Mouse (Mus musculus) urinary bladder, postnatal 4 days (tissue): ENCODE data around the gene Gucy2d.

ENCODE experiments used
- DNase-seq, 2 experiments: peaks; one replicate each; pipeline ENCODE4 v3.0.0; 2021 to 2022; ENCODE audit warnings: low spot score in 2 of 2

The Gucy2d gene

DNA sequence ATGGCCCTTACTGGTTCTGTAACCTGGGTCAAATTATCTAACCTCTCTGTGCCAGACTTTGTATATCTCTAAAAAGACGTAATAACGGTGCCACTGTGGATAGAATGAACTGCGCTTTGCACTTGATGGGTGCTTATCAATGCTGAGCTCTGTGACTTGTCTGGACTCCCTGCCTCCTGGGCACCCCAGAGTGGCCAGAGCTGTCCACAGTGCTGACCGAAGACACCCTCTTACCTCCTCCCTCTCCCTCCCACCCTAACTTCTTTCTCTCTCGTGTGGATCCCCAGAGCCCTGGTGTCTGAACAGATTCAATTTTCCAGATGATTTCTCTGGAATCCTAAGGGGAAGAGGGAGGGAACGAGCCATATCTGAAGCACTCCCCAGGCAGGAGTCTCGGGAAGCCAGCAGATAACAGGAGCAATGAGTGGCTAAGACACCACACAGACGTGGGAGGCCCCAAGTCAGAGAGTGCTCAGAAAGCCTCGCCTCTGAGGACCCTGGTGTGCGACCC lies at the start of gene Gucy2d:
Gene Gucy2d (plus strand): TSS at position 461 of the 511 bp plus-strand sequence.
- DNase-seq: no peak

DNA sequence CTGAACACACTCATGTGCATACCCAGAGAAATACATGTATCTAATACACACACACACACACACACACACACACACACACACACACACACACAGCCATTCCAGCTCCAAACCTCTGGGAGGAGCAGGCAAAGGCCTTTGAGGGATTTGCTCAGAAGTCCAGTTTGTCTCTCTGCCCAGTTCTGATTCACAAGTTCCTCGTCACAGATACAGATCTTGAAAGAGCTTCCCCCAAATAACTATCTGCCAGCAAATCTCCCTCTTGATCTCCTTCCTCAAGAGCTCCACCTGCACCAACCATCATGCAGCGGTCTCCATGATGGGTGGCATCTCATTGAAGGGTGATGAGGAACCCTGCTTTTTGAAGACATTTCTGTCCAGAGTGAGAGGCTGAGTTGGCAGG lies 49.7 kb upstream of the Gucy2d start:
- DNase-seq: no peak

DNA sequence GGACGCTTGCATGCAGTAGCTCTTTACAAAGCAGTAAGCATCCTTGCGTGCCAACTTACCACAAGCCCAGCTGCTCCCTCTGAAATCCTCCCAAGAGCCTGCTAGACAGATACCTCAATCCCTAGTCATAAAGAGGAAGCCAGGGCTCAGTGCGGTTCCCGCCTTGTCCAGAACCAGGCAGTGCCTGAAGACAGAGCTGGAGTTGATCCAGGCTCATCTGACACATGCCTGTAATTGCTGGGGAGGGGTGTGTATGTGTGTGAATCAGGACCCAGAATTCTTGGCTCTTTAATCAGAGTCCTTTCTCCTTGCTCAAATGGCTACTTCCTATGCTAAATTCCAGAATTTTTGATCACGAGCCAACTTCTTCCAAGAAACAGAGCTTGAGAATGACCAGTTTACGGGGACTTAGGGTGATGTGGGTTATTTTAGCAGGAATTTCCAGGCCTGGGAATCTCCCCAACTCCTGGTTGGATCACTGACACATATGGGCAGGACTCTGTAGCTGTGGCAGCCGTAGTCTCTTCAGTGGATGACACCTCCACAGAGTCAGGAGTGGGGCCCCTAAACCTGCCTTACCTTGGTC lies 48.8 kb upstream of the Gucy2d start:
- no peak for DNase-seq

DNA sequence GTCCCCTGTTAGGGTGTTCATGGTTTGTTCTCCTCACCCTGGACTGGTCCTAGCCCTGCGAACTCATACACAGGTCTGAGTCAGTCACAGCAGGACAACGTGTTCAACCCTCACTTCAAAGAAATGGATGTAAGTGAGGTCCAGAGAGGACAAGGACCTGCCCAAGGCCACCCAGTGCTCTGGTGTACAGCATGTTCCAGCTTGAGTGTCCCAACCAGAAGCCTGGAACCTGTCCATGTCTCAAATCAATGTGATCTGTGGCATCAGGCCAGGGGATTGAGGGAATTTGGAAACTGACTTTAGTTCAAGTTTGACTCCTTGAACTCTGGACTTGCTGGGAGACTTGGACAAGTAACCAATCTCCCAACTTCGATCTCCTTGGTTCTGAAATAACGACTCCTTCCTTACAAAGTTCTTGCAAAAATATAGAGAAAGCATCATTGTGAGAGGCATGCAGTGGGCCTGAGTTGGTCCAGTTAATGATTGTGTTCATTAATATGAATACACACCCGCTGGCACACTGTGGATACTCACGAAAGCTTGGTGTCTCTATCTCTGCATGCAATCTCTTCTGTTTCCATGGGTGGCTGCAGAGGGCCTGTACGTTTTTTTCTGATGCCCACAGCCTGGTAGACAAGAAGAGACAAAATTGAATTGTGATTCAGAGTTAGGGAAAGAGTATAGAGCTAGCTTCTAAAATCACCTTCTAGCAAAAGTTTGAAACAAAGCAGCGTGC lies 47.6 kb upstream of the Gucy2d start:
- no peak for DNase-seq

DNA sequence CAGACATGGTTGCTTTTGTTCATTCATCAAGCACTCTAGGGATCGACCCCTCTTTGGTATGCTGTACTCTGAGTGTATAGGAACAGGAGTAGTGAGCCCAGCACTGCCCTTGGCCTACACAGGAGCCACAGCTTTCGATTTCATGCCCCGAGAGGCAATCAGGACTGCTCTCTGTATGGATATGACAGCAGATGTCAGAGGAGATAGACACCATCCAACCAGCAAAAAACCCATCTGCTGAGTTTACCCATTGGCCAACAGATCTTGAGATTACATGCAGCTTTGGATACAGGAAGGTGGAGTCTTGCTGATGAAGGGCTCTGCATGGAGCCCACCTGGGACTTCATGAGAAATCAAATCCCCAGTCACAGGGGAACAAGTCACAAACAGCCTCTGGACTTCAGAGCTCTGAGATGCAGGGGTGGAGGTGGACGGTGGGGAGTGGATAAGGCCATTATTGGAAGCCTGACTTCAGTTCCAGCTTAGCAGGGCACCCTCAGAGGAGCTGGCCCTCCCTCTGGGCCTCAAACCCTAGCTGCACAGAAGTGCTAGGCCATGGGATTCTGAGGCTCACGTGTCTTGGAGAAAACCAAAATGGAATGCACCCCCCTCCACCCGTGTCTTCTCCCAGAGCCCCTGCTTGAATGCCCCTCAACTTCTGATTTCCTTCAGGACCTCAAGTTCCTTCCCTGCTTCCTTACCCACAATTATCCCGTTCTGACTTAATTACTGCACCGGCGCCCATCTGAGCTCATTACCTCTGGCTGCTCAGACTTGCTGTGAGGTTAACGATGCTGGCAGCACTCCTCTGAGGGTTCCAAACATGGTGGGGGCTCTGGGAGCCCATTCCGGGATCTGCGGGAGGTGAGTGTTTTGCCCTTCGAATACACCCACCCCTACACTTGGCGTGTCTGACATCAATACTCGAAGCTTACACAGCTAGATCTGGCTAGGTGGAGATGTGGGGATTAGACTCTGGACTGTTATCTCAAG lies 37.3 kb upstream of the Gucy2d start:
- DNase-seq: no peak

DNA sequence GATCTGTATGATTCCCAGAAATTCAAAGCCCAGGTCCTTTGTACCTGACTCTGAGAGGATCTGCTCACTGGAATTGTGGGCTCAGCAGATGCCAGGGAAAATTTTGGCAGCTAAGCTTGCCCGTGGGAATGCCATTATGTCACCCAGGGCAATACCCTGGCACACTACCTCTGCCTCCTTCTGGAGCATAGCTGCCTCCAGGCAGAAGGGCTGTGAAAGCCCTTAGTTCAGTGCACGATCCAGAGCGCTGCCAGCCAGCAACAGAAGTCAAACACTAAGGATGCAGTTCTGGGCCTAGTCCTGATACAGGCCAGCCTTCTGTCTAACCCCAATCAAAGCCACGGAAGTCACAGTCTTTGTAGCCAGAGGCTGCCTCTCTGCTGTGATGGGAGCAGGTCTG lies 36.2 kb upstream of the Gucy2d start:
- DNase-seq: no peak

DNA sequence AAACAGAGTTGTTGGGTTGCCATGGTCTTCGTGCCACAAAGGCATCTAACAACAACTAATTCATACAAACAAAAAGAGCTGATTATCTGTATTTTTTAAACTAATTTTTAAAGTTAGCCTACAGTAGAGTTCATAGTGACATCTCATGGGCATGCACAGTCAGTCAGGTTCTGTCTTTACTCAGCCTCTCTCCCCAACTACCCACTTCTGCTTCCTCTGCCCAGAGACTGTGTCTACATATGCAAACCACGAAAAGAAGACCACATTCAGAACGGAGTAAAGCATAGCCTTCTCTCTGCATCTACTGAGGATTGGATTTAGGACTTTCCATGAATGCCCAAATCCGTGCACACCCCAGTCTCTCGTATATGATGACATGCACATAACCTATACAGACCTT lies 32.6 kb upstream of the Gucy2d start:
- no peak for DNase-seq

DNA sequence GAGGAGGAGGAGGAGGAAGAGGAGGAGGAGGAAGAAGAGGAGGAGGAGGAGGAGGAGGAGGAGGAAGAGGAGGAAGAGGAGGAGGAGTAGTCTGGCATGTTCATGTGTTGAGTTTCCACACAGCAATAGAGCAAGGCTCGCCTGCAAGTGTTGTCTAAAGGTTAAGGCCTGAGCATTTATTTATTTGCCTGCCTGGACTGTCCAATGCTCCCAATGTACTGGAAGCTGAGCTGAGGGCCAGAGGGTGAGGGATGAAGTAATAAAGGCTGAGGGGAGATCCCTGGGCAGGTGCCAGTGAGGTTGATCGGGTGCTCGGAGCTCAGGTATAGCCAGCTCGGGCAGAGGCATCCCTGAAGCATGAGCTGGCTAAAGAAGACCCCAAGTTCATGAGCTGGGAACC lies 27.1 kb upstream of the Gucy2d start:
- no peak for DNase-seq

DNA sequence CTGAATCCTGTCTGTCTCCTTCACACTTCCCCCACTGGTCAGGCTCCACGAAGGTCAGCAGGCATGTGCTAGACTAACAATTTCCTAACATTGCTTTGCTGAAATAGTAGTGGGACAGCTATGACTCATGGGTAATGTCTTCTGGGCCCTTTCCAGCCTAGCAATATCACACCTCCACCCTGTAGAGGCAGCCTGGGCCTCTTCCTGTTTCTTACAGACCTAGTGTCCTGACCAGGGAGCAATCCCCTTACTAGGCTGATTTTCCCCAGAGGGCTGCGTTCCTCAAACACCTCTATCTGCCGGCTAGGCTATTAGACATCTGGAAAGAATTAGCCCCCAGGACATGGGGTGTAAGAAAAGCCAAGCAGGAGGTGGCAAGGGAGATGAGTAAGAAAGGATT lies 24.7 kb upstream of the Gucy2d start:
- no peak for DNase-seq

DNA sequence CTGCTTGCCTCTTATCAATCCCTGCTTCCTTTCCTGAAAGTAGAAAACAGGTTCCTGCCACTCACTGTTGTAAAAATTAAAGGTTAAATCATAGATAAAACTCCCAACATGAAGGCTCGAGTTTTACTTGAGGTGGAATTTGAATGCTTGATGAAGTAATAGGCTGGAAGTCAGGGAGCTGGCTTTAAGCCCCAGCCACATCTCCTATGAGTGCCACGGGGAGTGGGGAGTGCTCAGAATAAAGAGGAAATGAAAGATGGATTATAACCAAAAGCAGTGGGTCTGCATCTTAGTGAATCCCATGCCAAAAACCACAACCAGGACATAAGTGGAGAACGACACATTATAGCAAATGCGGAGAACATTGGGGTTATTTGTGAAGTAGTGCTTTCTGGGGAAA lies 24.2 kb upstream of the Gucy2d start:
- DNase-seq: no peak

DNA sequence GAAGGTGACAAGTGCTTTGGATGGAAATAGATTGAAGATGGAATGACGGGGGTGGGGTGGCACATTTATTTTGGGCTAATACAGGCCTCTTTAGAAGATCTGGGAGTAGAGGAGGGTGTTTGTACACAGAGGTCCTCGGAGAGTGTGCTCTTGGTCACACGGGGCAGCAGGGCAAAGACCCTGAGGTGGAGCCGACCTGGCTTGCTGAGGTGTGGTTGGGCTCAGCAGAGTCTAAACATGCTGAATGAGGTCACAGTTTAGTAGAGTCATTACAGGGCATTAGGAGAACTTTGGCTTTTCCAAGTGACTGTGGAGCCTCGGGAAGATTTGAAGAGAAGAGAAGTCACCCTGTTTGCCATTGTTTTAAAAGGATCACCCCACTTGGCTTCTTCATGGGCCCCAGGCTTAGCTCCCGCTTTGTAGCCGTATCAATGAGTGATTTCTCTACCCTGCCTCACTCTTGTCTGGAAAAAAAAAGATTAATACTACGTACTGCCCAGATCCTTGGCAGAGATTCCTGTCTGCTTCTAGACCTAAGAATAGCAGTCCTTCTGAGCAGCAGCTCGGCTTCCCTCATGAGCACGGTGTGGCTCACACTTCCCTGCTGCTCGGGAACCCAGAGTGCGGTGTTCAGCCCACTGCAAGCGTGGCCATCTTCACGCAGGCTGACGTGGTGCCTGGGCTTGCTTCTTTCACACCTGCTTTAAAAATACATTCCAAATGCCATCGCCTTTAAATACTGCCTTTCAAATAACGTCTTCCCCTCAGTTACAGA lies 22.0 kb upstream of the Gucy2d start:
- no peak for DNase-seq

DNA sequence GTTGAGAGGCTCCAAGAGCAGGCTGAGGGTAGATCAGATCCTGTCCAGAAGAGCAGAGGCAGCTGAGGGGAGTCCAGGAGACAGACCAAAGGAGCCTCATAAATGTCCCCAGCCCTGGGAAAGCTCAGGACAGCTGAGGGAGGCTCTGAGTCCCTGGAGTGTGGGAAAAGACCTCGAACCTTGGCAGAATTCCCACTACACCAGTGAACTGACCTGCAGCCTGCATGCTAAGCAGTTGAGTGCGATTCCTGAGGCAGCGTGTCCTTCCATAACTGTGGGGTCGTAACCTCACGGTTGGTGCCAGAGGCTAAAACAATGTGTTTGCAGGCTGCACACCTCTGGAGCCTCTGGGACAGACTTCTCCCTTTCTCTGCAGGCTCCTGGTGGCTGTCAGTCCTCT lies 20.9 kb upstream of the Gucy2d start:
- no peak for DNase-seq

DNA sequence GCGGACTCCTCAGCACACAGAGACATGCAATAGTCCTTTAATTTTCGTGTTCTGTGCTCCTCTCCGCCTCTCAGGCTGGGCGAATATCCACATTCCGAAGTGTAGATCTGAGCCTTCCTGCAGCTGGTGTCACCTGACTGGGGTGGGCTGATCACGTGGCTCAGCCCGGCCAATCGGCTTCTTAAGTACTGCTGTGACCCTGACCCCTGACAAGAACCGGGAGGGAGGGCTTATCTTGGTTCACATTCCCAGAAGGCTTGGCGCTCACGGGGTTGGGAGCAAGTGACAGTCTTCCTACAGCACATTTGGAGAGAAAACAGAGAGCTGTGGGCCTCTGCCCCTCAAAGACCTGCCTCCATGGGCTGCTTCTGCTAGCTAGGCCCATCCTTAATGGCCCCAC lies 16.7 kb upstream of the Gucy2d start:
- DNase-seq: no peak

DNA sequence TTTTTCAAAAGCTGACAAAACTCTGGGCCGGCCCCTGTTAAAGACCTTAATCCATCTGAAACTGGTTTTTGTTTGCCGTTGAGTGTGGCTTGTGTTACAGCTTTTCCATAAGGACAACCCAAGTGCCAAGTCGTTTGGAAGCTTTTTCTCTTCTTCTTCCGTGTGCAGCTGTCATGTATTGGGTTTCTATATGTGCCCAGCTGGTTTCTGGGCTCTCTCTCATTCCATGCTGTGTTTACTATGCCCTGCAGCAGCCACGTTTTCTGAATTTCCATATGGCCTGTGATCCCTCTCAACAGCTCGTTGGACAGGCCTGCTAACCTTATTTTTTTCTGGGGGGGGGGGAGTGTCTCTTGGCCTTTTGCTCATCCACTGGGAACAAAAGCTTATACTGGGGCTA lies 15.8 kb upstream of the Gucy2d start:
- DNase-seq: no peak

DNA sequence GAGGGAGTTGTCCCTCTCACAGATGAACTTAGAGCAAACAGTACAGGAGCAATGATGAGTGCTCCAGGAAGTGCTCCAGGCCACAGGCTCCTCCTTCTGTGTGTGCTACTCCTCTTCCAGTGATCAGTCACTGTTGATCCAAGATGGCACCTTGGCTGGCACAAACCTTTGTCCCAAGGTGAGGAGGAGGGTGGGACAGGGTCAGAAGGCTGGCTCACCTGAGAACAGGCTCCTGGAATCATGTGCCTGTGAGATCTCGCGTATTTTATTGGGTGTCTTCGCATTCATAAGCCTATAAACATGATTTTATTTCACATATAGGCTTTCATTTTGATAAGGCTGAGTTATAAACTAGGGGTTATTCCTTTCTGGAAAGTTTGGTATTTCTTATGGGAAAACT lies 14.7 kb upstream of the Gucy2d start:
- DNase-seq: no peak

DNA sequence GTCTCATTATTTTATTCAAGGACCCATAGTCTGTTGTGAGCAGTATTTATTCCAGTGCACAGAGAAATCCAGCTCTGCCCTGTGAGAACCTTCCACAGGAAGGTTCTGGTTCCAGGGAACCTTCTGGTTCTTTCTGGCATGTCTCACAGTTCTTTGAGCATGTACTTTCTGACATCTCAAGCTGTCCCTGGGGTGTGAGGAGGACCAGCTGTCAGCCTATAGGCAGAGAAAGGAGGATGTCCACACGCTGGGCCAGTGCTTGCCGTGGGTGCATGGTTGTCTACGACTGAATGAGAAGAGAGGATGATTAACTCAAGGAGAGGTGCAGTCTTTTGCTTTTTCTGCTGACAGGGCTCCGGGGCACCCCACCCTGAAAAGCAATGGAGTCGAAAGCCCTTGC lies 13.6 kb upstream of the Gucy2d start:
- DNase-seq: no peak

DNA sequence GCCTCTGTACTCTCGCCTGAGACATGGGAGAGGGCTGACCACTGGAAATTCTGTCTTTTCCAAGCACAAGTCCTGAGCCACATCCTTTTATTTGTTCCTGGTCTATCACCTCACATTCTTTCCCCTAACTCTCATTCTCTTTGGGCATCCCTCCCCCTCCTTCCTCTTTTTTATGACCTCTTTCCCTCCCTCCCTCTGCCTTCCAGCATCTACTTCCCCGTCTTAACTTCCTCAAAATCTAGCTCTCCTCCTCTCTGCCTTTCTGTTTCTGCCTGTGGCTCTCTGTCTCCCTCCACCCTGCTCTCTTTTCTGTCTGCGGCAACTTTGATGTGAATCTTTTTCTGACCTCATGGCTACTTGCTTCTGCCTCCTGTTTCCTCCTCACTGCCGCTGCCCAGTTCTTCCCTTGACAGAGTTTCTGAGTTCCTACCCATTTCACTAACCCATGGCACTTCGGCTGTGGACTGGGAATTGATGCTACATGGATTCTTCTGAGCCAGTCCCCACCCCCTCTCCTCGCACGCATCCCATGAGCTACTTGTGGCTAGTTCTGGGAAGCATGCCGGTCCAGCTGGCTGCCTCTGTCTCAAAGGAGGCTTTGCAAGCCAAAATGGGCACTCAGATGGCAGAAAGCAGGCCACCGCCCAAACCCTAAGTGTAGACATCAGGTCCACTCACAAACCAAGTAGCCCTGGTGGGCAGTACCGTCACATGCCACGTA lies 12.9 kb upstream of the Gucy2d start:
- DNase-seq: no peak

DNA sequence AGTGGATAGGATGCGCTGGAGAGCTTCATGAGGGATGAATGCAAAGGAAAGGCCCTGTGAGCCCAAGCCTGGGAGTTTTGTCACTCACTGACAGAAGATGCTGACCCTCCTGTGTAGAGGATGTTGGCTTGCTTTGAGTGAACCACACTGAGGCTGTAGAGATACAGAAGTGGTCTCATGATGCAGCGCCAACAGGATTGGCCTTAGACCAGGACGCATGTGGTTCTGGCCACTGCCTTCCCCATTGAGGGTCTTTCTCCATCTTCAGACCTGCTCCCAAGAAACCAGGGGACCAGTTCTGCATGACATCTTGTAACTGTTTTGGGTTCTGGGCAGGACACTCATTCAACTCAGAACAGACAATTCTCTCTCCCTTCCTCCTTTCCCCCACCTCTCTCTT lies 10.6 kb upstream of the Gucy2d start:
- no peak for DNase-seq

DNA sequence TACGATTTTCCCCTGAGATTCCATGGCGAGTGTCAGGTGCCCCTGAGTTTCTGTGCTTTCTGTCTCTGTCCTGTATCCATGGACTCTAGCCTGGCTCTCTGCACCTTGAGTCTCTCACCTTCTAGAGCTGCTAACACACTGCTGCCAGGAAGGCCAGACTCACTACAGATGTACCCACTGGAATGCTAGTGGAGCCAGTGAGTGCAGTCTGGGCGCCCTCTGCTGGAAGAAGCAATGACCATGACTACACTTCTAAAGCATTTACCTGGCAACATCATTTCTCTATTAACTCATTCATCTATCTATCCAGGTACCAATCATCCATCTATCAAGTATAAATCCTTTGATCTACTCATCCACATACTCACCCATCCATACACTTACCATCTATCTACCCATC lies 9.4 kb upstream of the Gucy2d start:
- DNase-seq: peak in 1 of 2 experiments; percentile 76

DNA sequence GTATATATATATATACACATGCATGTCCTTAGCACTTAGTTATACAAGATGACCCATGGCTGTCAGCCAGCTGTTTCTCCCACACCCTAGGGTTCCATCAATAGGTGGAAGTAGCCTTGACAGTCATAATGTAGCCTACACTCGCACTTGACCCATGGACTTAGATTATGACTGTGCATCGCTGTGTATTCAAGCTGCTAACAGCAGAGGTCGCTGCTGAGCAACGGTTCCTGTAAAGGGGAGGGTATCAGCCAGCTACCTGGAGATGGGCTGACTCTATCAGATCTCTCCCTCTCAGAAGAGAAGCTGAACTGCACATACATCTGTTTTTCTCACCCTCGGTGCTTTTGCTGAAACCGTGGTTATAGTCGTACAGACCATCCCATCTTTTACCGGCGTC lies 2.6 kb upstream of the Gucy2d start:
- no peak for DNase-seq

DNA sequence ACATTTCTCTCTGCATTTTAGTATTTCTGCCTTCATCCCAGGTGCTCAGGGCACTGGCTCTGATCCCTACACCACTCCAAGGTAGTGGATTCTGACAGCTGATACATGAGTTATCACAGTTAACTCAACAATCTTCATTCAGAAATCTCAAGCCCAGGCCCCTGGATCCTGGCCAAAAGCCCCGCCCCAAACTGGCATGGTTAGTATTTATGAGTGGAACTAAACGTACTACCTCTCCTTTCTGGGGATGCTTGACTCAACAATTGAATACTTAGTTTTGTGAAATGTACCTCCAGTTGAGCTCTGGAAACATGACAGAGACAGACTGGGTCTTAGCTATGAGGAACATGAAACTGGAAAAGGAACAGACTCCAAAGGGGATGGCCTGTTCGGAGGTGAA lies 6.7 kb downstream of the Gucy2d start:
- no peak for DNase-seq
